Mouse (Mus musculus): ENCODE results near the gene Rdm1.
"Not testable (repeated sequence)": the region's sequence is repeated elsewhere in the genome, so short reads cannot be mapped to it uniquely, and the experiment has no call there.

Rdm1 gene

DNA sequence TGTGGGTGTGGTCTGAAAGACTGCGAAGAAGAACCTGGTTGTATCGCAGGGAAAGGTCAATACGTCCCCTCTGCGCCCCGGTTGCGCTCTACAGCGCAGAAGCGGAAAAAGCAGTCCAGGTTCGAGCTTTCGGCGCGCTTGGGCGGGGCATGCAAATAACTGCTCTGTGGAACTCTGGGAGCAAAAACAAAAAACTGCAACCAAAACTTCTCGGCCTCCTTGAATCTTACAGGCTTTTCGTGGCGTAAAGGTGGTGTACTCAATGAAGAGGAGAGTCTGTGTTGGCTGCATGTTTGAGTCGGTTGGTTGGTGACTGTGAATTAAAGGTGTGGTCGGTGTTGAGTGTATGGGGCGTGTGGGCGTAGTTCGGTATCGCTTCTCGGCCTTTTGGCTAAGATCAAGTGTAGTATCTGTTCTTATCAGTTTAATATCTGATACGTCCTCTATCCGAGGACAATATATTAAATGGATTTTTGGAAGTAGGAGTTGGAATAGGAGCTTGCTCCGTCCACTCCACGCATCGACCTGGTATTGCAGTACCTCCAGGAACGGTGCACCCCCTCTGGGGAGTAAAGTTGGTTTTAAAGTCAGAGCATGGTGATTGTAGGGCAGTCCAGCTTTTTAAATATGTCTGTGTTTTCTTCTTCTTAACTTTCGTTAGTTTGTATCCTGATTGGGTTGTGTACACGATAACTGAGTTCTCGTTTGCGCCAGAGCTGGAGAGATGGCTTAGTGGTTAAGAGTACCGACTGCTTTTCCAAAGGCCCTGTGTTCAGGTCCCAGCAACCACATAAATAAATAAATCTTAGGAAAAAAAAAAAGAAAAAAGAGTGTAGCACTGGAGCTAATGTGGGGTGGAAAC, at the start of gene Rdm1:
TSS of gene Rdm1 (plus strand) at position 201 of the 862 bp plus-strand sequence.
- DNase-seq (ENCODE audit: low spot score) = peak; percentile 34

DNA sequence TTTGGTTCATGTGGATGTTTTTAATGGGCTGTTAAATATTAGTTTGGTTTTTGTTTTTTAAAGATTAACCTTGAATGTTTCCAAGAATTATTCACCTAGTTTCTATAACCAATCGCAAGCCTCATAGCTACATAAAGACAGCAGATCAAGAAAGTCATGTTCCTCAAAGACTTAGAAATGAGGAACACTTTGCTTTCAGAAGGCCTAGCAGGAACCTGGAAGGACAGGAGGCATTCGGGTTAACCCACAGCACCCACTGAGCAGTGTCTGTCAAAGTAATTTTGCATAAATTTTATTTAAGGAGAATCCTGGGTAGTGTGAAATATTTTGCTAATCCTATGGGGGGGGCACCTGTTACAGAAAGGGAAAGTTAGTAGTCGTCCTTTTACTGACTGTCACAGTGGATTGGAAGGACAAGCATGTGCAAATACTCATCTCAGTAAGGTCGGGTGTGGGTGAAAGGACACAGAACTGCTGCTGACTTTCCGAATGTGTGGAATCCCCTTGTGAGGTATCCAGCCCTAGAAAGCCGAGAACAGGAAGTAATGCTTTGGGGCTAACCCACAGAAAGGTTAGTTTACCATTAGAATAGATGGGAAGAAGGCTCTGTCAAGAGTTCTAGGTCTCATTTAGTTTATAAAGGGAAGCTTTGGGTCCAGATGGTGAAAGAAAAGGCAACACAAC, 45.8 kb upstream of the Rdm1 start:
- no peak for DNase-seq (ENCODE audit: low spot score)

DNA sequence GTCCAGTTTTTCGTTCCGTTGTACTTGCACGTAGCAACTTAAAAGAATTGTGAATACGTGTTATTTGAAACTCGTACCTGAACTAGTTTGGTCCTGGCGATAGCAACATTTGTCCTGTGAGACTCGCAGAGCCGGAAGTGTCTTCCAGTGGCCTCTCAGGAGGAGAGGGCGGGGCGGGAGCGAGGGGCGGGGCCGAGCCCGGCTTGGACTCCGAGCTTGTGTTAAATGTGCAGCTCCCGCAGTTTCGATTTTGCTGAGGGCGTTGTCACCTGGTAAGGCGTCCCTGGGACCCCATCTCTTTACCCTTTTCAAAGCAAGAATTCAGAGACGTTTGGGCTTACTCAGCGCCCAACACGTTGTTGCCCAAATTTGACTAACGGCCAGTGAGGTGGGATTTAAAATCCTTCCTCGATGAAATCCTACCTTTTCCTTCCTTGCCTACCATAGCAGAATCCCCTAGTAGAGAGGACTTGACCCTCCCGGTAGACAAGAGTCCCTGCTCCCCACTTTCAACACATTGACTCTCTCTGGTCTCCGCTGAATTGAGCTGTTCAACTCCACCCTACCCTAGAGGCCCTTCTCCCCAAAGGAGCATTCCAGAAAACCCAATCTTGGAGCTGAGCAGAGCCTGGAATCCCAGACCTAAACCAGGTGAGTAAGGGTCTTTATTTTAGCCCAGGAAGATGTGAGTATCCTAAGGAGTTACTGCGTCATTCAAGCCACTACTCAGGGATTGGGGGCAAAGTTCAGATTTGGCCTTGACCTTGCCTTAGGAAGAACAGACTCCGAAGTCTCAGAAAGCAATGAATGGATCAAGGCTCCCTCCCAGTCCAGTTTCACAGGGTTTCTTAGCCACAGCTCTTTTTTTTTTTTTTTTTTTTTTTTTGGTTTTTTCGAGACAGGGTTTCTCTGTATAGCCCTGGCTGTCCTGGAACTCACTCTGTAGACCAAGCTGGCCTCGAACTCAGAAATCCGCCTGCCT, 44.6 kb upstream of the Rdm1 start, which contains the start of gene Tmem106a:
TSS of gene Tmem106a (plus strand) at position 189 of the 982 bp plus-strand sequence.
- no peak for DNase-seq (ENCODE audit: low spot score)

DNA sequence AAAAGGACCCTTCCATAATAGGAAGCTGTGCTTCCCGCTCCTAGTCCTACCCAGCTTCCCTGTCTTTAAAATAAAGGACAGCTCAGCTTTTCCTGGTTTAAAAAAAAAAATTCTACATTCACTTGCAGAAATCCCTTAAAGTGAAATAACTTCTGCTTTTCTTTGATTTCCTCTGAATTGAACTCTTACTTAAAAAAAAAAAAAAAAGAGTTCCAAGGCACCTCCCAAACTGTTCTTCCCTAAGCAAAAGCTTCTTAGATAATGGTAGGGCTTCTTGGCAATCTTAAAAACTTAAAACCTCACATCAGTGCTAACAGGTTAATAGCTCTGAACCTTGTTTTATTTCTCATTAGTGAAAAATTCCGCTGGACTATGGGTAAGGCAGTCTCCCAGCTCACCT, 43.8 kb upstream of the Rdm1 start:
- no peak for DNase-seq (ENCODE audit: low spot score)

DNA sequence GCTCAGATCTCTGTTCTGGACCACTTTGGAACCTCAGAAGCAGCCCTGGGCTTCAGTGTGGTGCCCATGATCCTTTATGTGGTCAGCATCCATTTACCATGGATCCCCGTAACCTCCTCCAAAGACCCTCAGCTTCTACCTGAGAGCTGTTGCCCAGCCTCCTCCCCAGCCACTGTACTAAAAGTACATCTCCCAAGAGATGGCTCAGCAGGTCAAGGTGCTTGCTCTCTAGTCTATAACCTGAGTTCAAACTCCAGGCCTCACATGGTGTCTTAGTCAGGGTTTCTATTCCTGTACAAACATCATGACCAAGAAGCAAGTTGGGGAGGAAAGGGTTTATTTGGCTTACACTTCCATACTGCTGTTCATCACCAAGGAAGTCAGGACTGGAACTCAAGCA, 42.0 kb upstream of the Rdm1 start:
- DNase-seq (ENCODE audit: low spot score) = not testable (repeated sequence)

GRCm38 (mm10) chr11:101585805-101586204, 41.2 kb upstream of the Rdm1 start:
- DNase-seq (ENCODE audit: low spot score) = no peak

DNA sequence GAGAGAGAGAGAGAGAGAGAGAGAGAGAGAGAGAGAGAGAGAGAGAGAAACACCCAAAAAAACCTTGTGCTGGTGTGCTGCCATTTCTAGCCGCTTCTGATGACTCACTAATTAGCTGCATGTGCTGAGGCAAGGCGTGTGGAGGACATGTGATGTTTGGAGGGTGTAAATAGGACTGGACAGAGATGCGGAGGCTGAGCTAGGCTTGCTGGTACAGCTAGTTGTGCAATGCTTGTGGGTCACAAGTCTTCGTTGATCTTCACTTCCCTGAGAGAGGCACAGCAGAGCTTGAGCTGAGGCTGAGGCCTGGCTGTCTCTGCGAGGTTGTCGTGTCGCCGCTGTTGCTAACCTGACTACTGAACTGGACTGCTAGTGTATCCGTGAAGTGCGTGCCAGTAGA, 39.3 kb upstream of the Rdm1 start:
- no peak for DNase-seq (ENCODE audit: low spot score)

GRCm38 (mm10) chr11:101588868-101589267, 38.1 kb upstream of the Rdm1 start:
- no peak for DNase-seq (ENCODE audit: low spot score)

- no peak for DNase-seq (ENCODE audit: low spot score)
Measured at GRCm38 (mm10) chr11:101589444-101589843, 37.6 kb upstream of the Rdm1 start.

DNA sequence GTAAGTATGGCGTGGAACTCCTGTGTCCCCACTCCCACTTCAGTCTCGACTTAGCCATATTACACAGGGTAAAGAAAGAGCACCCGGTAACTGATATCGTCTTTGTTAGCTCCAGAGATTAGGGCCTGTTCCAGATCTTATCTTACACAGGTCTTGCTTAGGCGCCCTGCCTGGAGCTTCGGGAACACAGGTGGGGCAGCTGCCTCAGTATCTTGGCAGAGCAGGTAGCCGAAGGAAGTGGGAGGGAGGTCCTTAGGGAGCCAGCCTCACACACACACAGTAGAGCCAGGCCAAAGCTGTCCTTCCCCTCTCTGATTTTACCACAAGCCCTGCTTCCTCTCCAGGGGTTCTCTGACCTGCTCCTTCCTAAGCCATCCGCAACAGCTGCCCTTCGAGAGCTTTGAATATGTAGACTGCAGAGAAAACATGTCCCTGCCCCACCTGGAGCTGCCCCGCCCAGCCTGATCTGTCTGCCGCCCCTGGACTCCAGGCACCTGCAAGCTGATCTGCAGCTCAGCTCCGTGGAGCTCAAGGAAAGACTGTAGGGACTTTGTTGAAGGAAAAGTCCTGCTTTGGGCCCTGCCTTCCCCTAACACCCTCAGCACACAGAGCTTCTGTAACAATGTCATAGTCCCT, 36.9 kb upstream of the Rdm1 start:
- DNase-seq (ENCODE audit: low spot score) = no peak

DNA sequence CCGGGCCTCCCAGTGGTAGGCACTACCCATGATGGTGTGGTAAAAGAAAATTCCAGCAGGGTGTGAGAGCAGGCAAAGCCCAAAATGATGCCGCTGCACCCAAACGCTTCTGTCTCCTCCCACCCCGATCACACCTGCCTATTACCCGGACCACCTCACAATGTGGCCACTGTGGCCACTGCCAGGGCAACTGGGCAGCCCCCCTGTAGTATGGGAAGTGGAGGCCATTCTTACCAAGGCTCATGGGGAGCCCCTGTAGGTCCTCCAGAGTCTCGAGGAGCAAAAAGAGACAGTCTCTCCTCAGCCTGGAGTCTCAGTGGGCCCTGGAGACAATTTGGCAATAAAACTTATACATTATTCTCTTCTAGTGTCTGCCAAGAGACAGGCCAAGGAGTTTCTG, 27.8 kb upstream of the Rdm1 start, which contains the start of gene Gm11634:
TSS of gene Gm11634 (minus strand) at position 101 of the 400 bp plus-strand sequence.
- DNase-seq (ENCODE audit: low spot score) = no peak

- no peak for DNase-seq (ENCODE audit: low spot score)
Measured at GRCm38 (mm10) chr11:101602491-101602890, 24.5 kb upstream of the Rdm1 start.

GRCm38 (mm10) chr11:101604116-101604515, 22.9 kb upstream of the Rdm1 start:
- no peak for DNase-seq (ENCODE audit: low spot score)

GRCm38 (mm10) chr11:101604531-101605453, 22.2 kb upstream of the Rdm1 start:
- not testable (repeated sequence) for DNase-seq (ENCODE audit: low spot score)

GRCm38 (mm10) chr11:101607134-101607533, 19.9 kb upstream of the Rdm1 start:
- not testable (repeated sequence) for DNase-seq (ENCODE audit: low spot score)

- no peak for DNase-seq (ENCODE audit: low spot score)
Measured at GRCm38 (mm10) chr11:101610445-101610844, 16.6 kb upstream of the Rdm1 start.

DNA sequence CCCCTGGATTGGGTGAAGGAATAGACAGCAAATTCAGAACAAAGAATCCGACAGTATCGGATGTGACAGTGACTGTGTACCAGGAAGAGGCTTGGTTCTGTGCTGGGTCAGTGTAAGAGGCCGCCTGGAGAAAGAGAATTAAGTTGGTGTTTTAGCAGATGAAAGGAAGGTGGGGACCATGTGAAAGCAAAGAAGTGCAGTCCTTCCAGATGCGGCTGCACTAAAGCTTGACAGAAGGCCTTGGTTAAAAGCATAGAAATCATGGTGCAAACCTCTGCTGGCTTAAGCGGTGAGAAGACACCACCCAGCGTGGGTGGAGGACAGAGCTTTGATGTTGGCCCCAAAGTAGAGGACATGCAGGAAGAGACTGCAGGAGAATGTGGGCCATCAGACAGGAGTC, 13.4 kb upstream of the Rdm1 start:
- DNase-seq (ENCODE audit: low spot score) = no peak

DNA sequence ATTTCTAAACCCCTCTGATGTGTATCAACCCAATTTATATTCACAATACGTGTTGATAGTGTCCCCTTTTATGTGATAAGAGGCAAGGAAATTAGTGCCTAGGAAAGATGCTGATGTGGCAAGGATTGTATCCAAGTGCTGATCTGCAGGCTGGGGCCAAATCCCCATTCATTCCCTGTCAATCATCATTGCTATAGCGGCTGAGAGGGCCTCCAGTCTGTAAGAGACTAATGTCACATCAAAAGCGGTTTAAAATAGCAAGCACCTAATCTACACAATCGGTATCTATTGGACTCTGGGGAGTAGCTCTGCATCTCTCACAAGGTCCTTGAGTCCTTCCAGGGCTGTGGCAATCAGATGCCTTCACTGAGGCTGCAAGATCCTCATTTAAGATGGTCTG, 12.9 kb upstream of the Rdm1 start:
- DNase-seq (ENCODE audit: low spot score) = no peak

- no peak for DNase-seq (ENCODE audit: low spot score)
Measured at GRCm38 (mm10) chr11:101615380-101615779, 11.6 kb upstream of the Rdm1 start.

GRCm38 (mm10) chr11:101616104-101616503, 10.9 kb upstream of the Rdm1 start:
- no peak for DNase-seq (ENCODE audit: low spot score)

Measured in urinary bladder, postnatal 10 days (tissue).